Mouse (Mus musculus): Measurements from ENCODE around the gene Aamdc.

GRCm38 (mm10) chr7:97598548-97598947 lies 19.3 kb upstream of the Aamdc start:
- no peak for TF ChIP-seq CTCF (IDR thresholded peaks at IDR 0.05; ENCODE audit: low read depth)
- no peak for TF ChIP-seq EP300 (IDR thresholded peaks at IDR 0.05; ENCODE audit: low read depth)

All from heart, postnatal 0 days (tissue).